Mouse (Mus musculus): ENCODE measurements at regions not wholly inside any gene's neighbourhood (a gene's known extent, or its start where the extent isn't known, plus 50 kb on each side); places are given as distances from the start of the nearest gene placed in this dataset.

GRCm38 (mm10) chr10:125895744-125896482, 70.1 kb upstream of the Lrig3 start:
- Histone ChIP-seq H3K4me1 (ENCODE audit: control insufficient read depth in 2 of 2, insufficient read depth in 2 of 2, low read length in 2 of 2) (no peaks in the 10 kb centered on the region), H3K27ac (replicated peaks in 1 of 2; ENCODE audit: control insufficient read depth in 1 of 2, insufficient read depth in 1 of 2, low read depth in 2 of 2, low read length in 2 of 2) (no peak overlapping the region), H3K9ac (ENCODE audit: low read length) (no peak overlapping the region), H3K27me3 (ENCODE audit: control insufficient read depth, insufficient read depth, low read length) (no peaks in the 10 kb centered on the region), H3K4me3 (ENCODE audit: control insufficient read depth in 1 of 2, insufficient read depth in 1 of 2, low read depth in 1 of 2, low read length in 2 of 2) (no peak overlapping the region), H3K36me3 (ENCODE audit: control insufficient read depth, insufficient read depth, low read length) (no peaks in the 10 kb centered on the region), H3K4me2 (ENCODE audit: low read length) (no peak overlapping the region), H3K9me3 (ENCODE audit: control insufficient read depth, low read length) (peaks cover 3% of the 10 kb centered on the region)
- 59% methylated on average over 7 of the region's 7 CpGs for WGBS
- ATAC-seq (ENCODE audit: insufficient number of reproducible peaks, insufficient read depth, low FRiP score, low read depth) = no peak

GRCm38 (mm10) chr10:125896646-125897045, 69.3 kb upstream of the Lrig3 start:
- Histone ChIP-seq H3K27ac (replicated peaks in 1 of 2; ENCODE audit: control insufficient read depth in 1 of 2, insufficient read depth in 1 of 2, low read depth in 2 of 2, low read length in 2 of 2) (no peak overlapping the region), H3K27me3 (ENCODE audit: control insufficient read depth, insufficient read depth, low read length) (no peaks in the 10 kb centered on the region), H3K4me3 (ENCODE audit: control insufficient read depth in 1 of 2, insufficient read depth in 1 of 2, low read depth in 1 of 2, low read length in 2 of 2) (no peak overlapping the region), H3K4me2 (ENCODE audit: low read length) (no peak overlapping the region), H3K36me3 (ENCODE audit: control insufficient read depth, insufficient read depth, low read length) (no peaks in the 10 kb centered on the region), H3K4me1 (ENCODE audit: control insufficient read depth in 2 of 2, insufficient read depth in 2 of 2, low read length in 2 of 2) (no peaks in the 10 kb centered on the region), H3K9me3 (ENCODE audit: control insufficient read depth, low read length) (peaks cover 3% of the 10 kb centered on the region), H3K9ac (ENCODE audit: low read length) (no peak overlapping the region)
- ATAC-seq (ENCODE audit: insufficient number of reproducible peaks, insufficient read depth, low FRiP score, low read depth) = no peak
- WGBS = 71% methylated on average over 5 of the region's 5 CpGs

- peaks cover 3% of the 10 kb centered on the region for H3K9me3 ChIP-seq (ENCODE audit: control insufficient read depth, low read length)
- WGBS = 90% methylated on average over 4 of the region's 4 CpGs
- H3K4me2 ChIP-seq (ENCODE audit: low read length) = no peak overlapping the region
- H3K4me1 ChIP-seq (ENCODE audit: control insufficient read depth in 2 of 2, insufficient read depth in 2 of 2, low read length in 2 of 2) = no peaks in the 10 kb centered on the region
- no peak overlapping the region for H3K9ac ChIP-seq (ENCODE audit: low read length)
- H3K4me3 ChIP-seq (ENCODE audit: control insufficient read depth in 1 of 2, insufficient read depth in 1 of 2, low read depth in 1 of 2, low read length in 2 of 2) = no peak overlapping the region
- no peaks in the 10 kb centered on the region for H3K27me3 ChIP-seq (ENCODE audit: control insufficient read depth, insufficient read depth, low read length)
- H3K36me3 ChIP-seq (ENCODE audit: control insufficient read depth, insufficient read depth, low read length) = no peaks in the 10 kb centered on the region
- ATAC-seq (ENCODE audit: insufficient number of reproducible peaks, insufficient read depth, low FRiP score, low read depth) = no peak
- no peak overlapping the region for H3K27ac ChIP-seq (replicated peaks in 1 of 2; ENCODE audit: control insufficient read depth in 1 of 2, insufficient read depth in 1 of 2, low read depth in 2 of 2, low read length in 2 of 2)
These were observed 66.5 kb upstream of the Lrig3 start for GRCm38 (mm10) chr10:125899504-125899903.

GRCm38 (mm10) chr10:125900562-125900961, 65.4 kb upstream of the Lrig3 start:
- 78% methylated on average over 2 of the region's 2 CpGs for WGBS
- Histone ChIP-seq H3K4me3 (ENCODE audit: control insufficient read depth in 1 of 2, insufficient read depth in 1 of 2, low read depth in 1 of 2, low read length in 2 of 2) (no peak overlapping the region), H3K9ac (ENCODE audit: low read length) (no peak overlapping the region), H3K27me3 (ENCODE audit: control insufficient read depth, insufficient read depth, low read length) (no peaks in the 10 kb centered on the region), H3K4me1 (ENCODE audit: control insufficient read depth in 2 of 2, insufficient read depth in 2 of 2, low read length in 2 of 2) (no peaks in the 10 kb centered on the region), H3K9me3 (ENCODE audit: control insufficient read depth, low read length) (peaks cover 3% of the 10 kb centered on the region), H3K27ac (replicated peaks in 1 of 2; ENCODE audit: control insufficient read depth in 1 of 2, insufficient read depth in 1 of 2, low read depth in 2 of 2, low read length in 2 of 2) (no peak overlapping the region), H3K4me2 (ENCODE audit: low read length) (no peak overlapping the region), H3K36me3 (ENCODE audit: control insufficient read depth, insufficient read depth, low read length) (no peaks in the 10 kb centered on the region)
- no peak for ATAC-seq (ENCODE audit: insufficient number of reproducible peaks, insufficient read depth, low FRiP score, low read depth)

- no peaks in the 10 kb centered on the region for H3K4me1 ChIP-seq (ENCODE audit: control insufficient read depth in 2 of 2, insufficient read depth in 2 of 2, low read length in 2 of 2)
- H3K27ac ChIP-seq (replicated peaks in 1 of 2; ENCODE audit: control insufficient read depth in 1 of 2, insufficient read depth in 1 of 2, low read depth in 2 of 2, low read length in 2 of 2) = no peak overlapping the region
- no peak overlapping the region for H3K4me2 ChIP-seq (ENCODE audit: low read length)
- no peaks in the 10 kb centered on the region for H3K27me3 ChIP-seq (ENCODE audit: control insufficient read depth, insufficient read depth, low read length)
- H3K4me3 ChIP-seq (ENCODE audit: control insufficient read depth in 1 of 2, insufficient read depth in 1 of 2, low read depth in 1 of 2, low read length in 2 of 2) = no peak overlapping the region
- H3K36me3 ChIP-seq (ENCODE audit: control insufficient read depth, insufficient read depth, low read length) = no peaks in the 10 kb centered on the region
- WGBS = 74% methylated on average over 5 of the region's 5 CpGs
- no peak for ATAC-seq (ENCODE audit: insufficient number of reproducible peaks, insufficient read depth, low FRiP score, low read depth)
- H3K9me3 ChIP-seq (ENCODE audit: control insufficient read depth, low read length) = peaks cover 3% of the 10 kb centered on the region
- no peak overlapping the region for H3K9ac ChIP-seq (ENCODE audit: low read length)
These were observed 63.3 kb upstream of the Lrig3 start for GRCm38 (mm10) chr10:125902668-125903067.

GRCm38 (mm10) chr10:125912207-125912606, 53.8 kb upstream of the Lrig3 start:
- no peak for ATAC-seq (ENCODE audit: insufficient number of reproducible peaks, insufficient read depth, low FRiP score, low read depth)
- Histone ChIP-seq H3K9me3 (ENCODE audit: control insufficient read depth, low read length) (no peaks in the 10 kb centered on the region), H3K27ac (replicated peaks in 1 of 2; ENCODE audit: control insufficient read depth in 1 of 2, insufficient read depth in 1 of 2, low read depth in 2 of 2, low read length in 2 of 2) (no peak overlapping the region), H3K36me3 (ENCODE audit: control insufficient read depth, insufficient read depth, low read length) (no peaks in the 10 kb centered on the region), H3K27me3 (ENCODE audit: control insufficient read depth, insufficient read depth, low read length) (no peaks in the 10 kb centered on the region), H3K4me1 (ENCODE audit: control insufficient read depth in 2 of 2, insufficient read depth in 2 of 2, low read length in 2 of 2) (no peaks in the 10 kb centered on the region), H3K4me3 (ENCODE audit: control insufficient read depth in 1 of 2, insufficient read depth in 1 of 2, low read depth in 1 of 2, low read length in 2 of 2) (no peak overlapping the region), H3K4me2 (ENCODE audit: low read length) (no peak overlapping the region), H3K9ac (ENCODE audit: low read length) (no peak overlapping the region)
- WGBS = 71% methylated on average over 7 of the region's 7 CpGs

Data from heart, embryonic 14.5 days (tissue).